Mouse (Mus musculus): ENCODE data around the gene Ctcfl. TPM values are rescaled to one million over a fixed set of nuclear protein-coding genes. Genes with fewer than 3 reads are reported as not detected.
A peak's percentile ranks its signal among the peaks of the same experiment; 100 is the strongest.
"Not testable (repeated sequence)": the region's sequence is repeated elsewhere in the genome, so short reads cannot be mapped to it uniquely, and the experiment has no call there.

Gene Ctcfl
- polyA plus RNA-seq, 1 experiment from 2014 or later, result 0.12 TPM

- Histone ChIP-seq H3K4me3 (no peak overlapping the region), H3K27me3 (0 out of 2 replicates have a peak, but pooled peaks cover 6% of the 10 kb centered on the region), H3K4me1 (0 out of 2 replicates have a peak, but pooled peaks cover 4% of the 10 kb centered on the region), H3K4me2 (replicated peaks) (no peak overlapping the region), H3K36me3 (no peaks in the 10 kb centered on the region), H3K27ac (no peak overlapping the region), H3K9ac (no peak overlapping the region), H3K9me3 (0 out of 2 replicates have a peak, but pooled peaks cover 5% of the 10 kb centered on the region)
- WGBS, result 75% methylated on average over 6 of the region's 6 CpGs
- ATAC-seq (ENCODE audit: insufficient number of reproducible peaks, insufficient read depth, low FRiP score, low TSS enrichment), result no peak
Observed at GRCm38 (mm10) chr2:173108509-173109190, 10.7 kb downstream of the Ctcfl start.

DNA sequence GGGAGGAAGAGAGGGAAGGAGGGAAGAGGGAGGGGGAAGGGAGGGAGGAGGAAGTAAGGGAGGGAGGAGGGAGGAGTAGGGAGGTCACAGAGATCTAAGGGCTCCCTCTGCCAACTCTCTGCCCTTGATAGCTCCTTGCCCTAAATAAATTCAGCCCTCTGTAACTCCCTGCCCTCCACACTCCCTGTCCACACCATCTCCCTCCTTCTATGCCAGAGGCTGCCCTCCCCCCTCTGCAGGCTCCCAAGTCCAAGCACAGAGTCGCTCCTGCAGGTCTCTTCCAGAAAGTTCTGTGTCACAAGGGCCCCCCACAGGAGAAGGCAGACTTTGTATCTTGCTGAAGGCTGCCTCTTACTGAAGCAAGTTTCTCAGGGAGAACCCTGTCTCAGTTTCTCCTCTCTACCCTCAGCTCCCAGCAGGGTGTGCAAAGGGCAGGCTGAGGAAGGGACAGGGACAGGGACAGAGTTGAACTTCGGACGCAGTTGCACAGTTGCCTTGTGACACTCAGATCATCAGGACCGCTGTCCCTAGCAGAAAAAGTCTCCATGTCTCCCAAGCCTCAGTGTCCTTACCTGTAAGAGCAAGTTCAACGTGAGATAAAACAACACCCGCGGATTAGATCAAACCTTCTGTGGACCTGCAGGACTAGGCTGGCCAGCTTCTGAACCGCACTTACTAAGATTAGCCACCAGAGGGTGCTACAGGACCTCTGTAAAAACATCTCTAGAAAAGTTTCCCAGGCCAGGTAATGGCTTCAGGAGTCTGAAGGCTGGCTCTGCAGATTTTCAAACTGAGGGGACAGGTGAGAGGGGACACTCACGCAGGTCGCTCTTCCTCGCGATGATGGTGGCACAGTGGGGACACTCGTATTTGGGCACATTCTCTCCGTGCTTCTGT, 12.2 kb downstream of the Ctcfl start:
- Histone ChIP-seq H3K4me1 (0 out of 2 replicates have a peak, but pooled peaks cover 5% of the 10 kb centered on the region), H3K4me3 (no peak overlapping the region), H3K36me3 (no peaks in the 10 kb centered on the region), H3K27me3 (0 out of 2 replicates have a peak, but pooled peaks cover 6% of the 10 kb centered on the region), H3K4me2 (replicated peaks) (no peak overlapping the region), H3K9ac (no peak overlapping the region), H3K27ac (no peak overlapping the region), H3K9me3 (0 out of 2 replicates have a peak, but pooled peaks cover 5% of the 10 kb centered on the region)
- WGBS, result 19% methylated on average over 14 of the region's 14 CpGs
- ATAC-seq (ENCODE audit: insufficient number of reproducible peaks, insufficient read depth, low FRiP score, low TSS enrichment), result 0 out of 2 replicates have a peak, but pooled peaks have one; percentile 35

DNA sequence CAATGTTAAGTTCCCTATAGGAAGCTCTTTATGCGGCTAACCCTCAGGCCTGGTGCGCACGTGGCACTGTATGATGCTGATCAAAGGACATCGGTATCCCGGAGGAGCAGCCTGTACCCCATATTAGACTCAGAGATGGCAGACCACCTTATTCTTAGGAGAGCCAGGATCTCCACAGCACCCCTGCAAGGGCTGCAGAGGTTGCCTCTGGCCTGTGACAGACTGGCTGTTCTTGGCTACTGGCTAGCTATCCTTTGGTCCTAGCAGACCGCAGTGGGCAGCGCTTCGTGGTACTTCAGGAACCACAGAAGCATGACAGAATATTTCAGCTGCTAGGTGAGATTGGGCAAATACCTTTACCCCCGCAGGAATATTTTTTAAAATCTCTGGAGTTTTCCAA, 12.9 kb downstream of the Ctcfl start:
- ATAC-seq (ENCODE audit: insufficient number of reproducible peaks, insufficient read depth, low FRiP score, low TSS enrichment), result no peak
- H3K9me3 ChIP-seq, result 0 out of 2 replicates have a peak, but pooled peaks cover 2% of the 10 kb centered on the region
- H3K27me3 ChIP-seq, result 0 out of 2 replicates have a peak, but pooled peaks cover 9% of the 10 kb centered on the region
- WGBS, result 87% methylated on average over 9 of the region's 9 CpGs
- no peaks in the 10 kb centered on the region for H3K36me3 ChIP-seq
- no peak overlapping the region for H3K27ac ChIP-seq
- no peak overlapping the region for H3K4me2 ChIP-seq (replicated peaks)
- H3K4me3 ChIP-seq, result no peak overlapping the region
- 0 out of 2 replicates have a peak, but pooled peaks cover 5% of the 10 kb centered on the region for H3K4me1 ChIP-seq
- H3K9ac ChIP-seq, result no peak overlapping the region

GRCm38 (mm10) chr2:173097337-173097736, 22.0 kb downstream of the Ctcfl start:
- not testable (repeated sequence) for H3K4me2 ChIP-seq (replicated peaks); H3K9ac ChIP-seq; H3K27me3 ChIP-seq; H3K36me3 ChIP-seq; H3K27ac ChIP-seq; ATAC-seq (ENCODE audit: insufficient number of reproducible peaks, insufficient read depth, low FRiP score, low TSS enrichment); H3K4me3 ChIP-seq; H3K4me1 ChIP-seq; H3K9me3 ChIP-seq
- WGBS, result 87% methylated on average over 10 of the region's 10 CpGs

- H3K27me3 ChIP-seq, result no peaks in the 10 kb centered on the region
- no peaks in the 10 kb centered on the region for H3K36me3 ChIP-seq
- H3K4me3 ChIP-seq, result no peak overlapping the region
- no peaks in the 10 kb centered on the region for H3K4me1 ChIP-seq
- ATAC-seq (ENCODE audit: insufficient number of reproducible peaks, insufficient read depth, low FRiP score, low TSS enrichment), result no peak
- no peak overlapping the region for H3K9ac ChIP-seq
- H3K27ac ChIP-seq, result no peak overlapping the region
- no peak overlapping the region for H3K4me2 ChIP-seq (replicated peaks)
- WGBS, result 17% methylated on average over 6 of the region's 6 CpGs
- no peaks in the 10 kb centered on the region for H3K9me3 ChIP-seq
Observed at GRCm38 (mm10) chr2:173089437-173089836, 29.9 kb downstream of the Ctcfl start.

DNA sequence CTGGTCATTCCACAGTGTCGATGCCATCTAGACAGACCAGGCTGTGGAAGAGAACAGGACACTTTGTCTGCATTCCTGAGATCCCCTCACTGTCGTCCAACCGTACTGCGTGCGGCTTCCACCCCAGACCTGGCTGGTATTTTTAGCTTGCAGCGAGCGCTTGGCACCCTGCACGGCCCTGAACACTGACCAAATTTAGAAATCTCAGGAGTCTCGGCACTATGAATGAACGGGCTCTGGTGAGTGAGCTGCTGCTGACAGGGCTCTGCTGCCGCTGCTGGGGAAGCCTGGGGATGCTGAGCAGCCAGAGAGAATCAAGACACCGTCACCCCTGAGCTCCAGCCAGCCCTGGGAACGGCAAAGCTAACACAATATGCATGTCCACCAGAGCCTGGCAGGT, 31.9 kb downstream of the Ctcfl start:
- Histone ChIP-seq H3K27ac (no peak overlapping the region), H3K36me3 (no peaks in the 10 kb centered on the region), H3K9me3 (no peaks in the 10 kb centered on the region), H3K4me1 (0 out of 2 replicates have a peak, but pooled peaks cover 3% of the 10 kb centered on the region), H3K9ac (no peak overlapping the region), H3K4me2 (replicated peaks) (no peak overlapping the region), H3K4me3 (no peak overlapping the region), H3K27me3 (no peaks in the 10 kb centered on the region)
- no peak for ATAC-seq (ENCODE audit: insufficient number of reproducible peaks, insufficient read depth, low FRiP score, low TSS enrichment)
- 61% methylated on average over 13 of the region's 13 CpGs for WGBS

DNA sequence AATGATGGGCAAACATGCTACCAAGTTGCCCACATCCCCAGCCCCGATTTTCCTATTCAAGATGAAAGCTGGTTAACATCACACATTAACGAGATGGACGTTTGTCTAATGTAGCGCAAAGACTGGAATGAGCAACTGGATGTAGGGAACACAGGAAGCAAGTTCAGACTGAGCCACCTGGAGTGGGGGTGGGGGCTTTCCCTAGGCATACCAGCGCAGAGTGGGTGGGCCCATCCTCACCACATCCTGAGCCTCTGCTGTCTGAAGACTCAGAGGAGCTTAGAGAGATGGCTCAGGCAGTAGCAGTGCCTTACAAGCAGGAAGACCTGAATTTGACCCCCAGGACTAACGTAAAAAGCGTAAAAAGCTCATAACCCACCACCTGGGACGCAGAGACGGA, 33.6 kb downstream of the Ctcfl start:
- no peak overlapping the region for H3K4me3 ChIP-seq
- no peak overlapping the region for H3K4me2 ChIP-seq (replicated peaks)
- H3K36me3 ChIP-seq, result no peaks in the 10 kb centered on the region
- H3K4me1 ChIP-seq, result 0 out of 2 replicates have a peak, but pooled peaks cover 3% of the 10 kb centered on the region
- WGBS, result 77% methylated on average over 9 of the region's 9 CpGs
- no peaks in the 10 kb centered on the region for H3K9me3 ChIP-seq
- no peaks in the 10 kb centered on the region for H3K27me3 ChIP-seq
- no peak for ATAC-seq (ENCODE audit: insufficient number of reproducible peaks, insufficient read depth, low FRiP score, low TSS enrichment)
- H3K27ac ChIP-seq, result no peak overlapping the region
- no peak overlapping the region for H3K9ac ChIP-seq

DNA sequence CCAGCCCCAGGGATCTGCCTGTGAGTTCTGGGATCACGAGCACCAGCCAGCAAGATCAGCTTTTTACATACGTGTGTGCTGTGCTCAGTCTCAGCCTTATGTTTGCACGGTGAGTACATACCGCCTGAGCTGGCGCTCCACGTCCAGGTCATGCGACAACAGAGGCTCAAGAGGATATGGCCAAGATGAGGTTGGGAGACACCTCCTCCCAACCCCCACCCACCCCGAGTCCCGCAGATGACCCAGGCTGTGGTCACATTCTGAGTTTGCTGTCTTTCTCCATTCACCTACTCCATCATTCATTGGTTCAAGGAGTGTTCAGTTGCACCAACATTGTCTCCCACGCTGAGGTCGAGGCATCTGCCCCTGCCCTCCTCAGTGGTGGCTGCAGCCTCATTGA, 34.5 kb downstream of the Ctcfl start:
- 0 out of 2 replicates have a peak, but pooled peaks cover 7% of the 10 kb centered on the region for H3K4me1 ChIP-seq
- ATAC-seq (ENCODE audit: insufficient number of reproducible peaks, insufficient read depth, low FRiP score, low TSS enrichment), result no peak

GRCm38 (mm10) chr2:173083712-173084475, 35.4 kb downstream of the Ctcfl start:
- H3K4me1 ChIP-seq, result 0 out of 2 replicates have a peak, but pooled peaks cover 7% of the 10 kb centered on the region
- H3K4me3 ChIP-seq, result no peak overlapping the region
- no peak overlapping the region for H3K27ac ChIP-seq
- peak; percentile 43; the same call in 1 of the 2 replicates for ATAC-seq (ENCODE audit: insufficient number of reproducible peaks, insufficient read depth, low FRiP score, low TSS enrichment)
- no peaks in the 10 kb centered on the region for H3K9me3 ChIP-seq
- WGBS, result 15% methylated on average over 13 of the region's 13 CpGs
- no peaks in the 10 kb centered on the region for H3K36me3 ChIP-seq
- H3K27me3 ChIP-seq, result no peaks in the 10 kb centered on the region
- H3K4me2 ChIP-seq (replicated peaks), result peak overlapping the region; percentile 29; the same call in 1 of the 2 replicates
- H3K9ac ChIP-seq, result no peak overlapping the region

More for the DNA sequence above, 34.5 kb downstream of the Ctcfl start:
- no peaks in the 10 kb centered on the region for H3K9me3 ChIP-seq
- H3K4me3 ChIP-seq, result no peak overlapping the region
- WGBS, result 94% methylated on average over 11 of the region's 11 CpGs
- H3K4me2 ChIP-seq (replicated peaks), result no peak overlapping the region
- no peak overlapping the region for H3K27ac ChIP-seq
- no peaks in the 10 kb centered on the region for H3K36me3 ChIP-seq
- H3K27me3 ChIP-seq, result no peaks in the 10 kb centered on the region
- no peak overlapping the region for H3K9ac ChIP-seq

DNA sequence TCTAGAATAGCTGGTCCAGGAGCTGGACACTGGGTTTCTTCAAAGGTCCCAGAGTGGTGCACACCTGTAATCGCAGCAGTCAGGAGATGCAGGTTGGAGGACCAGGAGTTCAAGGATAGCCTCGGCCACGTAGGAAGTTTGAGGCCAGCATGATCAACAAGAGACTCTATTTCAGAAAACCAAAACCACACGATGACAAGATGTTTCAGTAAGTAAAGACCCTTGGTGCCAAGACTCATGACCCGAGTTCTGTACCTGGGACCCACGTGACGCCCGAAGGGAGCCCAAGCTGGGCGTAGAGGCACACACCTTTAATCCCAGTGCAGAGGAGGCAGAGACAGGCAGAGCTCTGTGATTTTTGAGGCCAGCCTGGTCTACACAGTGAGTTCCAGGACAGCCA, 36.2 kb downstream of the Ctcfl start:
- Histone ChIP-seq H3K4me3 (no peak overlapping the region), H3K9ac (no peak overlapping the region), H3K4me1 (0 out of 2 replicates have a peak, but pooled peaks cover 7% of the 10 kb centered on the region), H3K27me3 (no peaks in the 10 kb centered on the region), H3K36me3 (no peaks in the 10 kb centered on the region), H3K4me2 (replicated peaks) (no peak overlapping the region), H3K27ac (no peak overlapping the region), H3K9me3 (no peaks in the 10 kb centered on the region)
- no peak for ATAC-seq (ENCODE audit: insufficient number of reproducible peaks, insufficient read depth, low FRiP score, low TSS enrichment)
- WGBS, result 81% methylated on average over 9 of the region's 9 CpGs

GRCm38 (mm10) chr2:173082706-173083105, 36.6 kb downstream of the Ctcfl start:
- Histone ChIP-seq H3K4me2 (replicated peaks) (no peak overlapping the region), H3K9ac (no peak overlapping the region), H3K4me1 (0 out of 2 replicates have a peak, but pooled peaks cover 7% of the 10 kb centered on the region), H3K27me3 (no peaks in the 10 kb centered on the region), H3K9me3 (no peaks in the 10 kb centered on the region), H3K27ac (no peak overlapping the region), H3K4me3 (no peak overlapping the region), H3K36me3 (no peaks in the 10 kb centered on the region)
- 75% methylated on average over 3 of the region's 3 CpGs for WGBS
- no peak for ATAC-seq (ENCODE audit: insufficient number of reproducible peaks, insufficient read depth, low FRiP score, low TSS enrichment)
